In genomic region chr17:79290697-79291096, GRCm38 (mm10) we compare ENCODE assay signal across 19 mouse cellular contexts.
"Had no signal": no experiment of that assay in that cellular context is flagged by ENCODE, and none has a peak within 500 bp of the region (broad histone marks: within the 10 kb centered on the region; RNA-seq: fewer than 3 reads in every experiment).

No protein-coding gene starts in this region.

- ATAC-seq: liver, postnatal 0 days; lung, postnatal 0 days had no signal

- H3K4me3 ChIP-seq: liver, embryonic 15.5 days; lung, embryonic 15.5 days; megakaryocyte, embryonic 14.5 days; midbrain, embryonic 12.5 days; neural tube, embryonic 13.5 days; neural tube, embryonic 15.5 days had no signal

- H3K9me3 ChIP-seq: liver, embryonic 15.5 days; lung, embryonic 15.5 days; midbrain, embryonic 12.5 days; neural tube, embryonic 13.5 days; neural tube, embryonic 15.5 days had no signal

- H3K27ac ChIP-seq: liver, embryonic 15.5 days; lung, embryonic 15.5 days; macrophage; midbrain, embryonic 12.5 days; neural tube, embryonic 13.5 days; neural tube, embryonic 15.5 days had no signal

- H3K4me1 ChIP-seq: liver, embryonic 15.5 days; megakaryocyte, embryonic 14.5 days; midbrain, embryonic 12.5 days; neural tube, embryonic 13.5 days; neural tube, embryonic 15.5 days had no signal

- H3K9ac ChIP-seq: liver, embryonic 15.5 days; liver, postnatal 0 days; lung, embryonic 15.5 days; midbrain, embryonic 12.5 days; neural tube, embryonic 13.5 days; neural tube, embryonic 15.5 days had no signal

- DNase-seq: liver, postnatal 0 days; lung, adult 2 months; lung, postnatal 14 days; lung, postnatal 36 days; midbrain, embryonic 14.5 days; retina, postnatal 1 day; right cerebral cortex, adult 18-20 months; right cerebral cortex, postnatal 14 days; thymus, adult 18-20 months; thymus, postnatal 14 days; thymus, postnatal 36 days had no signal

- H3K27me3 ChIP-seq: liver, embryonic 15.5 days; lung, embryonic 15.5 days; megakaryocyte, embryonic 14.5 days; midbrain, embryonic 12.5 days; neural tube, embryonic 13.5 days; neural tube, embryonic 15.5 days had no signal

- H3K36me3 ChIP-seq: liver, embryonic 15.5 days; lung, embryonic 15.5 days; midbrain, embryonic 12.5 days; neural tube, embryonic 13.5 days; neural tube, embryonic 15.5 days had no signal

- H3K4me2 ChIP-seq: liver, embryonic 15.5 days; lung, embryonic 15.5 days; midbrain, embryonic 12.5 days; neural tube, embryonic 13.5 days; neural tube, embryonic 15.5 days had no signal
